Mouse (Mus musculus) heart, adult 2 months (tissue): ENCODE results near the gene Tmc5.

ENCODE experiments used
- CTCF ChIP-seq: fragments of 200-600 bp; IDR thresholded peaks from 2 replicates; pipeline ENCODE4 v1.8.1; 2022; ENCODE audit warnings: antibody characterized with exemption, mild to moderate bottlenecking, moderate library complexity
- EP300 ChIP-seq: fragments of 200-500 bp; IDR thresholded peaks from 2 replicates; pipeline ENCODE4 v1.6.1; 2011; ENCODE audit warnings: low read depth, low read length, control low read depth; ENCODE audit not compliant: insufficient read depth

GRCm38 (mm10) chr7:118667773-118668172 is 70.7 kb downstream of the Tmc5 start:
- TF ChIP-seq CTCF = no peak
- TF ChIP-seq EP300 = no peak
